Mouse (Mus musculus) myocyte (in vitro differentiated cells): ENCODE measurements around the gene Mip.

Source experiments
- CEBPB ChIP-seq: IDR thresholded peaks from 2 replicates; pipeline ENCODE4 v1.6.1; 2011; ENCODE audit warnings: mild to moderate bottlenecking, moderate library complexity; ENCODE audit not compliant: poor library complexity, insufficient read depth, severe bottlenecking
- MAX ChIP-seq: IDR thresholded peaks from one replicate; pipeline ENCODE4 v1.6.1; 2011; ENCODE audit warnings: low read depth, mild to moderate bottlenecking, control low read depth
- MYOD1 ChIP-seq, 3 experiments: IDR thresholded peaks; one replicate each; pipeline ENCODE4 v1.6.1; 2011; ENCODE audit warnings: control low read depth in 2 of 3, low read depth in 2 of 3, mild to moderate bottlenecking in 2 of 3, moderate library complexity in 1 of 3; ENCODE audit not compliant: insufficient read length in 2 of 3, control insufficient read depth in 1 of 3
- POLR2A ChIP-seq: IDR thresholded peaks from one replicate; pipeline ENCODE4 v1.6.1; 2011; ENCODE audit warnings: low read depth, mild to moderate bottlenecking, control low read depth, moderate library complexity; ENCODE audit not compliant: insufficient read length
- REST ChIP-seq: IDR thresholded peaks from one replicate; pipeline ENCODE4 v1.6.1; 2011; ENCODE audit warnings: mild to moderate bottlenecking, control low read depth, moderate library complexity; ENCODE audit not compliant: insufficient read depth, insufficient read length
- TCF12 ChIP-seq: IDR thresholded peaks from one replicate; pipeline ENCODE4 v1.6.1; 2011; ENCODE audit warnings: mild to moderate bottlenecking, control low read depth; ENCODE audit not compliant: poor library complexity, insufficient read depth, severe bottlenecking
- USF1 ChIP-seq: IDR thresholded peaks from one replicate; pipeline ENCODE4 v1.6.1; 2011; ENCODE audit warnings: low read depth, mild to moderate bottlenecking, control low read depth, moderate library complexity

- no peak for TF ChIP-seq CEBPB
- TF ChIP-seq MYOD1 (IDR thresholded peaks at IDR 0.05; ENCODE audit: control insufficient read depth in 1 of 3, insufficient read length in 2 of 3, low read depth in 2 of 3), result no peak
- TF ChIP-seq POLR2A, result no peak
- TF ChIP-seq TCF12, result no peak
- TF ChIP-seq REST, result no peak
- no peak for TF ChIP-seq USF1
- no peak for TF ChIP-seq MAX
Measured at GRCm38 (mm10) chr10:128240131-128240530, 14.5 kb downstream of the Mip start.
